Mouse (Mus musculus) mesoderm, embryonic 11.5 days (tissue): ENCODE data around the gene Bptf.
"Not testable (repeated sequence)": the region's sequence is repeated elsewhere in the genome, so short reads cannot be mapped to it uniquely, and the experiment has no call there.

Experiments
- DNase-seq: peaks from one replicate; pipeline ENCODE4 v3.0.0-alpha.2; 2012; ENCODE audit warnings: low read depth, low spot score

The Bptf gene

GRCm38 (mm10) chr11:107131749-107132421 is at the start of gene Bptf:
Gene Bptf (minus strand): TSS chr11:107132127.
- peak; percentile 92 for DNase-seq

- no peak for DNase-seq
Observed at GRCm38 (mm10) chr11:107161215-107161614, 29.3 kb upstream of the Bptf start.

GRCm38 (mm10) chr11:107159034-107159433 is 27.1 kb upstream of the Bptf start:
- peak; percentile 43 for DNase-seq

- DNase-seq: peak; percentile 15
Observed at GRCm38 (mm10) chr11:107156977-107157642, 25.2 kb upstream of the Bptf start.

- DNase-seq: no peak
Observed at GRCm38 (mm10) chr11:107155292-107155691, 23.4 kb upstream of the Bptf start.

GRCm38 (mm10) chr11:107154431-107154830 is 22.5 kb upstream of the Bptf start:
- no peak for DNase-seq

- no peak for DNase-seq
Observed at GRCm38 (mm10) chr11:107153645-107154044, 21.7 kb upstream of the Bptf start.

GRCm38 (mm10) chr11:107151809-107152208 is 19.9 kb upstream of the Bptf start:
- DNase-seq: no peak

GRCm38 (mm10) chr11:107143956-107144355 is 12.0 kb upstream of the Bptf start:
- DNase-seq: not testable (repeated sequence)

GRCm38 (mm10) chr11:107142382-107142781 is 10.5 kb upstream of the Bptf start:
- no peak for DNase-seq

- DNase-seq: no peak
Observed at GRCm38 (mm10) chr11:107140756-107141155, 8.8 kb upstream of the Bptf start.

GRCm38 (mm10) chr11:107138633-107139032 is 6.7 kb upstream of the Bptf start:
- no peak for DNase-seq

- no peak for DNase-seq
Observed at GRCm38 (mm10) chr11:107137593-107137992, 5.7 kb upstream of the Bptf start.

- DNase-seq: not testable (repeated sequence)
Observed at GRCm38 (mm10) chr11:107136458-107136857, 4.5 kb upstream of the Bptf start.

- no peak for DNase-seq
Observed at GRCm38 (mm10) chr11:107135741-107136140, 3.8 kb upstream of the Bptf start.

- peak; percentile 63 for DNase-seq
Observed at GRCm38 (mm10) chr11:107132426-107132825, 499 bp upstream of the Bptf start.

- peak; percentile 71 for DNase-seq
Observed at GRCm38 (mm10) chr11:107130879-107131748, 813 bp downstream of the Bptf start.

GRCm38 (mm10) chr11:107130221-107130788 is 1.6 kb downstream of the Bptf start:
- DNase-seq: no peak

GRCm38 (mm10) chr11:107129641-107130040 is 2.3 kb downstream of the Bptf start:
- no peak for DNase-seq

GRCm38 (mm10) chr11:107126716-107127115 is 5.2 kb downstream of the Bptf start:
- DNase-seq: not testable (repeated sequence)

GRCm38 (mm10) chr11:107125011-107125410 is 6.9 kb downstream of the Bptf start:
- no peak for DNase-seq

- peak; percentile 21 for DNase-seq
Observed at GRCm38 (mm10) chr11:107124327-107124731, 7.6 kb downstream of the Bptf start.
